Comparison of ENCODE assay signal across 22 mouse cellular contexts in genomic region chr19:56321303-56321920, GRCm38 (mm10). TPM values are rescaled to one million over a fixed set of nuclear protein-coding genes. Genes with fewer than 3 reads are reported as not detected.
DNase-seq lines count a peak whose midpoint lies in the region; ATAC-seq and TF ChIP-seq lines count a peak whose summit lies in the region.
"Had no signal": no experiment of that assay in that cellular context is flagged by ENCODE, and none has a peak within 500 bp of the region (broad histone marks: within the 10 kb centered on the region; RNA-seq: fewer than 3 reads in every experiment).

No protein-coding gene starts in this region.

- TF ChIP-seq CTCF in left cerebral cortex, adult 2 months (IDR thresholded peaks at IDR 0.05): no peak

- no peak overlapping the region for H3K9ac ChIP-seq in hindbrain, embryonic 15.5 days
- H3K9ac ChIP-seq in hindbrain, embryonic 13.5 days: no peak overlapping the region
- no peak overlapping the region for H3K9ac ChIP-seq in neural tube, embryonic 11.5 days (ENCODE audit: low read length)
- H3K9ac ChIP-seq: forebrain, embryonic 13.5 days; hindbrain, embryonic 12.5 days; liver, embryonic 15.5 days; neural tube, embryonic 15.5 days had no signal

- intact Hi-C loops in left cerebral cortex, adult 2 months (cut with DNase I): no loop called here

- no peaks in the 10 kb centered on the region for H3K27me3 ChIP-seq in hindbrain, embryonic 15.5 days
- H3K27me3 ChIP-seq in hindbrain, embryonic 13.5 days: peaks cover 20% of the 10 kb centered on the region; the same call in 1 of the 2 replicates
- no peaks in the 10 kb centered on the region for H3K27me3 ChIP-seq in neural tube, embryonic 11.5 days (ENCODE audit: control insufficient read depth, insufficient read depth, low read length)
- H3K27me3 ChIP-seq: forebrain, embryonic 13.5 days; liver, embryonic 15.5 days had no signal

- 0 out of 2 replicates have a peak, but pooled peaks have one; percentile 49 for ATAC-seq in hindbrain, embryonic 15.5 days (ENCODE audit: low FRiP score, low read depth)
- ATAC-seq in hindbrain, embryonic 13.5 days (ENCODE audit: low FRiP score): no peak
- ATAC-seq in neural tube, embryonic 11.5 days (ENCODE audit: insufficient read depth, low FRiP score, low TSS enrichment): no peak
- ATAC-seq: activated CD4-positive, CD25-positive, alpha-beta regulatory T cell, adult 4 months; forebrain, embryonic 13.5 days had no signal

- no peaks in the 10 kb centered on the region for H3K9me3 ChIP-seq in hindbrain, embryonic 15.5 days
- no peaks in the 10 kb centered on the region for H3K9me3 ChIP-seq in hindbrain, embryonic 13.5 days
- no peaks in the 10 kb centered on the region for H3K9me3 ChIP-seq in neural tube, embryonic 11.5 days (ENCODE audit: control insufficient read depth, low read length)
- H3K9me3 ChIP-seq: forebrain, embryonic 13.5 days; hindbrain, embryonic 12.5 days; liver, embryonic 15.5 days; neural tube, embryonic 15.5 days had no signal

- peak; percentile 43 for DNase-seq in neural tube, embryonic 11.5 days (ENCODE audit: low spot score)
- no peak for DNase-seq in neural tube, embryonic 10.5 days (ENCODE audit: extremely low spot score, low spot score)
- peak; percentile 23 for DNase-seq in kidney, postnatal 14 days
- DNase-seq in left cerebral cortex, adult 2 months (ENCODE audit: extremely low spot score in 1 of 2, low spot score in 2 of 2): no peak
- no peak for DNase-seq in layer of hippocampus, adult 11-12 months (ENCODE audit: low spot score)
- DNase-seq in right cerebral cortex, postnatal 14 days: no peak
- DNase-seq: adrenal gland, postnatal 25 days; cerebellum, postnatal 36 days; heart, adult 2 months; left cerebral cortex, postnatal 4 days; right cerebral cortex, adult 18-20 months had no signal

- peaks cover 29% of the 10 kb centered on the region for H3K4me1 ChIP-seq in hindbrain, embryonic 15.5 days (replicated peaks)
- H3K4me1 ChIP-seq in hindbrain, embryonic 13.5 days (replicated peaks): peaks cover 31% of the 10 kb centered on the region
- H3K4me1 ChIP-seq in neural tube, embryonic 11.5 days (ENCODE audit: control insufficient read depth, insufficient read depth, low read length): peaks cover 19% of the 10 kb centered on the region

- no peak overlapping the region for H3K4me3 ChIP-seq in hindbrain, embryonic 15.5 days
- H3K4me3 ChIP-seq in hindbrain, embryonic 13.5 days: no peak overlapping the region
- no peak overlapping the region for H3K4me3 ChIP-seq in neural tube, embryonic 11.5 days (ENCODE audit: low read depth, low read length)
- H3K4me3 ChIP-seq in left cerebral cortex, adult 2 months: no peak overlapping the region
- H3K4me3 ChIP-seq: forebrain, embryonic 13.5 days; heart, adult 2 months; hindbrain, embryonic 12.5 days; liver, embryonic 15.5 days; neural tube, embryonic 15.5 days had no signal

- H3K27ac ChIP-seq in hindbrain, embryonic 15.5 days (replicated peaks): no peak overlapping the region; the same call in 1 of the 2 replicates
- H3K27ac ChIP-seq in hindbrain, embryonic 13.5 days: no peak overlapping the region
- H3K27ac ChIP-seq in neural tube, embryonic 11.5 days (ENCODE audit: low read depth, low read length): no peak overlapping the region
- H3K27ac ChIP-seq in left cerebral cortex, adult 2 months: no peak overlapping the region
- H3K27ac ChIP-seq: forebrain, embryonic 13.5 days; heart, adult 2 months; hindbrain, embryonic 12.5 days; liver, embryonic 15.5 days; macrophage; neural tube, embryonic 15.5 days had no signal

- no peaks in the 10 kb centered on the region for H3K36me3 ChIP-seq in hindbrain, embryonic 15.5 days
- no peaks in the 10 kb centered on the region for H3K36me3 ChIP-seq in hindbrain, embryonic 13.5 days
- no peaks in the 10 kb centered on the region for H3K36me3 ChIP-seq in neural tube, embryonic 11.5 days (ENCODE audit: control insufficient read depth, insufficient read depth, low read length)
- H3K36me3 ChIP-seq: hindbrain, embryonic 12.5 days; neural tube, embryonic 15.5 days had no signal

- WGBS in hindbrain, embryonic 15.5 days: 66% methylated on average over 12 of the region's 12 CpGs
- WGBS in hindbrain, embryonic 13.5 days: 78% methylated on average over 12 of the region's 12 CpGs
- 75% methylated on average over 12 of the region's 12 CpGs for WGBS in neural tube, embryonic 11.5 days

- H3K4me2 ChIP-seq in hindbrain, embryonic 15.5 days: no peak overlapping the region
- no peak overlapping the region for H3K4me2 ChIP-seq in hindbrain, embryonic 13.5 days
- H3K4me2 ChIP-seq in neural tube, embryonic 11.5 days (ENCODE audit: low read depth): no peak overlapping the region
- H3K4me2 ChIP-seq: forebrain, embryonic 13.5 days had no signal

RNA-seq across cellular contexts. Expression of gene Habp2, which starts 34.5 kb away (rescaled TPM):
- polyA plus RNA-seq in hindbrain, embryonic 15.5 days (2015; fragmentation: Nextera tagmentation; extraction: Ambion mirVana): 0.16 TPM in 1 of 2 replicates, not detected in the other
- 0.09 TPM in 1 of 2 replicates, not detected in the other for polyA plus RNA-seq in hindbrain, embryonic 13.5 days (2015; fragmentation: Nextera tagmentation; extraction: Ambion mirVana)
- 0.14 TPM in 1 of 2 replicates, not detected in the other for polyA plus RNA-seq in neural tube, embryonic 11.5 days (2014; fragmentation: Nextera tagmentation; extraction: Ambion mirVana)
- not detected for total RNA-seq in left cerebral cortex, adult 2 months (2021)
- total RNA-seq: adrenal gland, postnatal 25 days; heart, adult 2 months; layer of hippocampus, postnatal 25 days; left cerebral cortex, postnatal 4 days; monocyte, adult 5-6 weeks had no signal
- polyA plus RNA-seq: activated CD4-positive, CD25-positive, alpha-beta regulatory T cell, adult 4 months; heart, adult 2 months; macrophage; testis, adult 2 months had no signal

Comparison
In these comparisons a context has a peak if more than half of its experiments do, and no peak if none do; other contexts are left out.
1. DNase-seq: peak in neural tube, embryonic 11.5 days (single experiment) and kidney, postnatal 14 days (single experiment); none in neural tube, embryonic 10.5 days (single experiment), left cerebral cortex, adult 2 months (0 of 2), layer of hippocampus, adult 11-12 months (single experiment) and right cerebral cortex, postnatal 14 days (single experiment).